Mouse (Mus musculus): Measurements from ENCODE around the gene Afmid. TPM values are rescaled to one million over a fixed set of nuclear protein-coding genes. Genes with fewer than 3 reads are reported as not detected.

Afmid gene
- total and polyA plus RNA-seq, 3 experiments: 5.0 to 7.5 (median 7.3) TPM

- H3K79me2 ChIP-seq (replicated peaks; ENCODE audit: control insufficient read depth, extremely low read depth, insufficient read depth, poor library complexity, severe bottlenecking): peaks cover 4% of the 10 kb centered on the region; the same call in 1 of the 2 replicates
- H3K36me3 ChIP-seq (replicated peaks in 1 of 2; ENCODE audit: control insufficient read depth in 1 of 2, insufficient read depth in 1 of 2, low read length in 1 of 2): peaks cover 43 to 66% of the 10 kb centered on the region in 2 experiments
- no peak overlapping the region for H3K4me3 ChIP-seq (replicated peaks in 1 of 3; ENCODE audit: low read depth in 2 of 3, low read length in 2 of 3, poor library complexity in 1 of 3)
- H3K4me2 ChIP-seq (ENCODE audit: insufficient read depth, low read depth, poor library complexity, severe bottlenecking): no peak overlapping the region
- no peak overlapping the region for H3K9ac ChIP-seq (ENCODE audit: insufficient read depth, low read depth)
- H3K9me3 ChIP-seq (replicated peaks; ENCODE audit: low read length): peaks cover 13% of the 10 kb centered on the region
- TF ChIP-seq ETS1 (conservative IDR thresholded peaks at IDR 0.05; ENCODE audit: low read depth, low read length) (no peak), SIN3A (IDR thresholded peaks at IDR 0.05; ENCODE audit: low read length) (no peak), POLR2AphosphoS2 (IDR thresholded peaks at IDR 0.05; ENCODE audit: low read depth, low read length) (0 out of 2 replicates have a peak, but pooled peaks have one; percentile 5), MAZ (IDR thresholded peaks at IDR 0.05; ENCODE audit: low read depth, low read length) (no peak), POLR2A (IDR thresholded peaks at IDR 0.05; ENCODE audit: low read depth, low read length) (0 out of 2 replicates have a peak, but pooled peaks have one; percentile 10), BHLHE40 (IDR thresholded peaks at IDR 0.05; ENCODE audit: low read depth, low read length) (no peak), MAFK (IDR thresholded peaks at IDR 0.05; ENCODE audit: insufficient replicate concordance, low read length) (no peak), ZNF384 (IDR thresholded peaks at IDR 0.05; ENCODE audit: low read depth, low read length) (no peak), MAX (IDR thresholded peaks at IDR 0.05; ENCODE audit: low read length) (no peak), KAT2A (IDR thresholded peaks at IDR 0.05; ENCODE audit: insufficient replicate concordance, low read length) (no peak), USF2 (conservative IDR thresholded peaks at IDR 0.05; ENCODE audit: low read depth, low read length) (no peak)
- H3K4me1 ChIP-seq (ENCODE audit: control insufficient read depth in 1 of 2, insufficient read depth in 2 of 2): peaks cover 0 to 5% of the 10 kb centered on the region in 2 experiments; a peak in 1 of 4 replicates
- in situ Hi-C loops (cut with MboI; ENCODE audit: low pct_ligation_motif_present, low pct_unique_long_range_greater_than_20kb, low sequenced_read_pairs) (no loop called here), dilution Hi-C loops (cut with MboI; ENCODE audit: extremely low pct_ligation_motif_present, extremely low pct_unique_long_range_greater_than_20kb, low sequenced_read_pairs) (no loop called here)
- no peak overlapping the region for H3K27ac ChIP-seq (ENCODE audit: insufficient read depth, low read depth)
- DNase-seq (ENCODE audit: extremely low read depth): no peak
- no peaks in the 10 kb centered on the region for H3K27me3 ChIP-seq (replicated peaks)
These were observed 31.7 kb downstream of the Afmid start for GRCm38 (mm10) chr11:117857462-117857861.

GRCm38 (mm10) chr11:117858392-117858791 lies 32.7 kb downstream of the Afmid start:
- H3K36me3 ChIP-seq (replicated peaks in 1 of 2; ENCODE audit: control insufficient read depth in 1 of 2, insufficient read depth in 1 of 2, low read length in 1 of 2): peaks cover 35 to 57% of the 10 kb centered on the region in 2 experiments
- no peak overlapping the region for H3K4me2 ChIP-seq (ENCODE audit: insufficient read depth, low read depth, poor library complexity, severe bottlenecking)
- dilution Hi-C loops (cut with MboI; ENCODE audit: extremely low pct_ligation_motif_present, extremely low pct_unique_long_range_greater_than_20kb, low sequenced_read_pairs): no loop called here
- no peak overlapping the region for H3K9ac ChIP-seq (ENCODE audit: insufficient read depth, low read depth)
- no peak overlapping the region for H3K27ac ChIP-seq (ENCODE audit: insufficient read depth, low read depth)
- H3K4me1 ChIP-seq (ENCODE audit: control insufficient read depth in 1 of 2, insufficient read depth in 2 of 2): no peaks in the 10 kb centered on the region; a peak in 1 of 4 replicates
- no peaks in the 10 kb centered on the region for H3K79me2 ChIP-seq (replicated peaks; ENCODE audit: control insufficient read depth, extremely low read depth, insufficient read depth, poor library complexity, severe bottlenecking)
- H3K4me3 ChIP-seq (replicated peaks in 1 of 3; ENCODE audit: low read depth in 2 of 3, low read length in 2 of 3, poor library complexity in 1 of 3): no peak overlapping the region
- H3K9me3 ChIP-seq (replicated peaks; ENCODE audit: low read length): peaks cover 13% of the 10 kb centered on the region
- TF ChIP-seq MXI1 (IDR thresholded peaks at IDR 0.05; ENCODE audit: low read depth, low read length) (no peak), ZNF384 (IDR thresholded peaks at IDR 0.05; ENCODE audit: low read depth, low read length) (no peak), NELFE (IDR thresholded peaks at IDR 0.05; ENCODE audit: low read depth, low read length) (no peak), ETS1 (conservative IDR thresholded peaks at IDR 0.05; ENCODE audit: low read depth, low read length) (no peak), PAX5 (IDR thresholded peaks at IDR 0.05; ENCODE audit: low read length) (no peak), RAD21 (IDR thresholded peaks at IDR 0.05; ENCODE audit: low read depth, low read length) (no peak), JUND (conservative IDR thresholded peaks at IDR 0.05; ENCODE audit: low read depth, low read length) (no peak), UBTF (IDR thresholded peaks at IDR 0.05; ENCODE audit: low read depth, low read length) (no peak), CHD2 (IDR thresholded peaks at IDR 0.05; ENCODE audit: low read length) (no peak), POLR2A (IDR thresholded peaks at IDR 0.05; ENCODE audit: low read depth, low read length) (no peak), IRF4 (IDR thresholded peaks at IDR 0.05; ENCODE audit: low read depth, low read length) (no peak), MAZ (IDR thresholded peaks at IDR 0.05; ENCODE audit: low read depth, low read length) (no peak)
- no peaks in the 10 kb centered on the region for H3K27me3 ChIP-seq (replicated peaks)
- DNase-seq (ENCODE audit: extremely low read depth): no peak
- in situ Hi-C loops (cut with MboI; ENCODE audit: low pct_ligation_motif_present, low pct_unique_long_range_greater_than_20kb, low sequenced_read_pairs): no loop called here
